Mouse (Mus musculus): ENCODE results near the gene Pan2.
A peak's percentile ranks its signal among the peaks of the same experiment; 100 is the strongest.

Pan2 gene

GRCm38 (mm10) chr10:128336597-128336996 lies 33.5 kb downstream of the Pan2 start:
- no peak for DNase-seq

DNA sequence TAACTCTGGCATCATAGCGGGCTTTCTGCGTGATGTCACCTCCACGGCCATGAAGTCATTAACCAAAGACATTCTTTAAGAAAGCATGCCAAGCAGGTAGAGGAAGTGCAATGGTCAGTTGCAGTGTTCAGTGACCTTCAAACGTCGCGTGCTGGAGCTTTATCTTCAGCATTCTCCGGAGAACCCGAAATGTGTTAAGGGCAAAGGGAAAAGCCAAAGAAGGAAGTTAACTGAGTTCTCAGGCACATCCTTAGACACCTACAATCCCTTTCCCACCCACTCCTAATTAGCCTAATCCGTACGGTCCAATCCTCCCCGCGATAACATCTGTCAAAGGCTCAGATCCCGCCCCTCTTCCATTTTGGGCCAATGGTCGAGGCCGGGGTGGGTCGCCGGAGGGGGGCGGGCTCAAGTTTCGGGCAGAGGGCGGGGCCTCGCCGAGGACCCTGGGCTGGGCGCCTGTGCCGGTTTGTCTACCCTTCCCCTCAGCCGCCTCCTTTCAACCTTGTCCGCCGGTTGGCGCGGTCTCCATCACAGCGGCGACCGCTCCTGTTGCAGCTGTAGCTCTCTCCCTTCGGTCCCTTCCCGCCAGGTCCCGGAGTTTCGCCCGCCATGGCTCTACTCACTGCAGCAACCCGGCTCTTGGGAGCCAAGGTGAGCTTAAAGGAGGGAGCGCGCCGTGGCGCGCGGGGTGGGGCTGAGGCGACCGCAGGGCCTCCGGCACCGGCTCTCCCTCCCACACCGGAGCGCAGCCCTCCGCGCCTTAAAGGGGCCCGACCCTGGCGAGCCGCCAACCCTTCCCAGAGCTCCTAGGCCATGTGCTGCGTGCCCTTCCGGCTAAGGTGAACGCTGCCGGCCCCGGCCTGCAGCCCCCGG lies 34.4 kb downstream of the Pan2 start, which contains the start of gene Cs:
TSS of gene Cs (plus strand) at position 429 of the 876 bp plus-strand sequence.
- DNase-seq, result peak; percentile 99

DNA sequence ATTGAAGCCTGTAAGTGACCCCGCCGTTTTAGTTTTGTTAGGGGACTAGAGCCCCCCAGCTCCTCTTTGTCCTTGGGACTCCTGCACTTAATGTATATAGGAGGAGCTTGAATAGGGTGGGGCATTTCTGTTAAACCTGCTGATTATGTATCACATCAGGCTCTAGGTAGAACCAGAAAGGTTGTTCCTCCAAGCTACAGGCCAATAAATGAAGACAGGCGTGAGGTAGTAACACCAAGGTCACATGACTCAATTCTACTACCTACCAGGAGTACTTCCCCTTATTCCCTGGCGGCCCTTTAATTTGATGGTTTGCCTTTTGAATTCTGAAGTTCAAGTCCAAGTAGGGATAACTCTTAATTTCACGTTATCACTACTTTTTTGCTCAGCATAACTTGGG lies 35.3 kb downstream of the Pan2 start:
- no peak for DNase-seq

DNA sequence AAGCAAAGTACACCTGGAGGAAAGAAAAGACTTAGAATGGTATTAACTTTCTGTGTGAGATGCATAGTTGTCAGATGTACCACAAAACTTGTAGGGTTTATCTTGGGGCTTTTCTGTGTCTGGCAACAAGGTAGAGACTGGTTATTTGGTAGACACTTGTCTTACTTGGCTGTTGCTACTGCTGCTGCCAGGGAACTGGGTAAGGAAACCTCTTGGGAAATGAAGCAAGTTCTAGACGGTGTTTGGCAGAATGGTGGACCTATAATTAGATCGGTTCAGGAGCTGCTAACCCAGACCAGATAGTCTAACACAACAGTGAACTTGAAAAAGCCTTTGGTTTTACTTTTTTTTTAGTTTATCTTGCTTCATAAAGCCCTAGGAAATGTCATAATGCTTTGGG lies 35.8 kb downstream of the Pan2 start:
- DNase-seq, result no peak

DNA sequence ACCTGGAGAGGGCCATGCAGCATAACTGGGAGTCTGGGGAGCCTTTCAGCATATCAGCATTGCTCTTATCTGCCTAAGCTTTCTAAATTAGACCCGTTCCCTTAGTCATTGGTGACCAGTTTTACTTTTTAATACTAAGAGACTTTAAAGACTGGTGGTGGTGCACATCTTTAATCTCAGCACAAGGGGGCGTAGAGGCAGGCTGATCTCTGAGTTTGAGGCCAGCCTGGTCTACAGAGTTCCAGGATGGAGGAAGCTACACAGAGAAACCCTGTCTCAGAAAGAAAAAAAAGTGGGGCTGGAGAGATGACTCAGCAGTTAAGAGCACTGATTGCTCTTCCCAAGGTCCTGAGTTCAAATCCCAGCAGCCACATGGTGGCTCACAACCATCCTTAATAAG lies 37.1 kb downstream of the Pan2 start:
- DNase-seq, result peak; percentile 40

DNA sequence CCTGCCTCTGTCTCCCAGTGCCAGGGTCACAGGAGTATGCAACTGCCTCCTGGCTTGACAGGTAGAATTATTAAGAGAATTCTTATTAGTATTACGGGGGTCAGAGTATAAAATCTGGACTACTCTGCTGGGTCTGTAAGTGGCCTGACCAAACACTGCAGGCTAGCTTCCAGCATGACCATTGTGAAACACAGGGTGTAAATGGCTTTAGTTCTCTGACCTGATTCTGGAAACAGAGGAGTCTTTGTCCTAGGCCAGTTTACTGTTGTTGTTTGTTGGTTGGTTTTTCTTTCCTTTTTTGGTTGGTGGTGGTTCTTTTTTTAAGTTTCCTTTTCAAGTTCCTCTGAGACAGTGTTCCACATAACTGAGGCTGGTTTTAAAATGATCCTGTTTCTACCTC lies 40.3 kb downstream of the Pan2 start:
- DNase-seq, result peak; percentile 68

DNA sequence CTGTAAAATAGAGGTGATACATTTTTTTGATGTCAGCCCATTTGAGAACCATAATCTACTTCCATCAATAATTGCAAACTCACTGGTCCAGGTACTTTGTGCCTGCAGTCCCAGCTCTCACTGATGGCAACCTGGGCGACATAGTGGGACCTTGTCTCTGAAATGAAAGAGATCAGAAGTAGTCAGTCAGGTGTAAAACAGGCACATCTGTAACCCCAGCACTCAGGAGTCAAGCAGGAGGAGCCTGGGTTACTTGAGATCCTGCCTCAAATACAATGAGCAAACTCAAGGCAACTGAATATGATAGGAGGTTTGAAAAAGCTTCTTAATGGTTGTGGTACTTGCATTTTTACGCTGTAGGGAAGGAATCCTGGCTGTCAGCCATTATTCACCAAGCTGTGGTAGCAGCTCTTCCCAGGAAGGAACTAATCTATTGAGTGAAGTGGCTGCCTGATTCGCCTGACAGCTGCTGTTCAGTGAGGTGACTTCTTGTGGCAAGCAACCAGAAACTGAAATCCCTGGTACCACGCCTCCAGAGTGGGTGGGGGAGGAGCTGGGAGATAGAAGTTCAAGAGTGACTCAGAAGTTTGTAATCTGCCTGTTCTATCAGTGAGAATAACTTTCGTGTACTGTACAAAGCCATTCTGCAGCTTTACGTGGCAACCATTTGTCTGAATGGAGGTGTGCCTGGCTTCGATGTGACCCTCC lies 41.6 kb downstream of the Pan2 start:
- DNase-seq, result peak; percentile 82

GRCm38 (mm10) chr10:128347541-128347940 lies 44.4 kb downstream of the Pan2 start:
- no peak for DNase-seq

- peak; percentile 74 for DNase-seq
These were observed 55.7 kb downstream of the Pan2 start for GRCm38 (mm10) chr10:128358796-128359195.

GRCm38 (mm10) chr10:128359226-128359625 lies 56.1 kb downstream of the Pan2 start:
- no peak for DNase-seq

DNA sequence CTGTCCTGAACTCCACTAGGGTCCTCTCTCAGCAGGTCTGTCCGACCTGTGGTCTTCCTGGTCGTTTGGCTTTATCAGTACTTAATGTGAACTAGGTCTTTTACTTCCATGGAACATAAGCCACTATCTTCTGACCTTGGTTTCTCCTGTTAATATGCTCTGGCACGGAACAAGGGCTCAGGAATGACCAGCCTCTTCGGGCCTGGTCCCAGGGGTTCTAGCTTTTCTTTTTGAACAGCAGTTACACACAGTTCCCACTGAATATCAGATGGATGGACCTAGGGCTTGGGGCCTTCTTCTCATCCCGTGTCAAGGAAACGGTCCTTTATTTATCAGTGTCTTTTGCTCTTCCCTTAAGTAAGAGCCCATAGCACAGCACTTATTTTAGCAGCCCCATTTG lies 58.7 kb downstream of the Pan2 start:
- DNase-seq, result no peak

DNA sequence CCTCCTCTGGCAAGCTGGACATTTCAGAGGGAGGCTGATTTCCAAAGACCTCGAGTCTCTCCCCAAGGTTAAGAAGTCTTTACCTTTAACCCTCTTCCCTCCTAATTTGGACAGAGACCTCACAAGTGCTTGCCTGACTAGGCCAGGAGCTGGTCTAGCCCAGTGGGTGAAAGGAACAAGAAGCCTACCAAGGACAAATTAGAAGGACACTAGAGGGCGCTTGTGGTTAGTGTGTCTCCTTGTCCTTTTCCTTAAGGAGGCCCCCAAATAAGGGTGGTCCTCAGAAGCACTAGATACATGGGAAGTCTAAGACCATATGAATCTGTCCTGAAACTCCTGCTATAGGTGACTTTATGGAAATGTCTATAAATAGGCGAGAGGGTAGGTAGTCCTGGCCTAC lies 59.4 kb downstream of the Pan2 start:
- DNase-seq, result peak; percentile 77

DNA sequence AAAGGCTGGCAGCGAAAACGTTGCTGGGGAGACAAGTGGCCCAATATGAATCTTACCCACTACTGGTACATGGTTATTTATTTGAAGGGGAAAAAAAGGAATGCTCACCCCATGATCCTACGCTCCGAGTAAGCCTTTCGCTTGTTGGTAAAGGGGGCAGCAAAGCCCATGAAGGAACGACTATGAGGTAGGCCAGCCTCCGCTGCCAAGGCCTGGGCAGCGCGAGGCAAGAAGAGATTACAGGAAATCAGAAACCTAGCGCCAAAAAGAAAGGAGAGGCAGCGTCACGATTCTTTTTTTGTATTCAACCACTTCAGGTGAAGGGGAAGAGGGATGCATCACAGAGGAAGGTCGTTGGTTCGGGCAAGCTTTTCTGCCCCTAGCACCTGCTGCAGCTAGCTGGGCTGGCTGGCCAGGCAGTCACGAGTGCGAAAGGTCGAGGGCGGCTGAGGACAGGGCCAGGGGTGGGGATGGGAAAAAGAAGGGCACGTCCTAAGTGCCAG lies 64.8 kb downstream of the Pan2 start:
- DNase-seq, result no peak

- peak; percentile 97 for DNase-seq
These were observed 65.5 kb downstream of the Pan2 start, which contains the start of gene Coq10a for GRCm38 (mm10) chr10:128368402-128369217. Coq10a (minus strand) TSS chr10:128368997.

- no peak for DNase-seq
These were observed 66.0 kb downstream of the Pan2 start for GRCm38 (mm10) chr10:128369218-128369543.

DNA sequence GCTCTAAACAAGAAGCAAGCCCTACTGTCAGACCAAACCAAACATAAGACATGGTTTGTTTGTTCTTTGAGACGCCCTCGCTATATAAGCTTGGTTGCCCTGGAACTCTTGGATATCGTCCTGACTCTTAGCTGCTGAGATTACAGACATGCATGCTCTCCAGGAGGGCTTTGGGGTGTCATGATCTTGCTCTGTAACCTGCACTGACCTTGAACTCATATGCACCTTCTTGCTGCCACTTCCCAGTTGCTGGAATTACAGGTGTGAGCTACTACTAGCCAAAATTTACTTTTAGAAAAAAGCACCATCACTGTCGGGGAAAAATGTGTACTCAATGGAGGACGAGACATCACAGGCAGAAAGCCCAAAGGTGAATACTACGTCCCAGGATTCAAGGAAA lies 66.5 kb downstream of the Pan2 start:
- no peak for DNase-seq

DNA sequence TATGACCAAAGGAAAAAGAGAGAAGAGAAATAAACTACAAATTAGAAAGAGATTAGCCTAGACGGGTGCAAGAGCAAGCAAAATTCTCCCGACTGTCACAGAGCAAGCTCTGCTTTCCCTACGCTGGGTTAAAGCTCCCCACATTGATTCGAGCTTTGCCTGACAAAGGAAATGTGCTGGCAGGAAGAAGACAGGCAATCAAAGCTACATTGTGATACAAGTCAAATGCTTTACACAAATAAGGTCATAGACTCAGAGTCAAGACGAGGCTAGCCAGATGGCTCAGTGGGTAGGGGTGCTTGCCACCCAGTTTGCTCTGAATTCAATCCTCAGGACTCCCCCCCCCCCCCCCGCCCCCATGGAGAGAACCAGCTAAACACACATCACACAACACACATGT lies 66.9 kb downstream of the Pan2 start:
- no peak for DNase-seq

- DNase-seq, result no peak
These were observed 67.5 kb downstream of the Pan2 start for GRCm38 (mm10) chr10:128370601-128371000.
